Mouse (Mus musculus) erythroblast, embryonic 14.5 days (primary cell): ENCODE data around the gene Arrdc2.

Experiments used
- GATA1 ChIP-seq: IDR thresholded peaks from 2 replicates; pipeline ENCODE4 v1.6.1; 2012; ENCODE audit warnings: low read length, inconsistent platforms, mixed read lengths
- TAL1 ChIP-seq: IDR thresholded peaks from 3 replicates; pipeline ENCODE4 v1.6.1; 2012; ENCODE audit warnings: low read length, inconsistent platforms, mixed read lengths

DNA sequence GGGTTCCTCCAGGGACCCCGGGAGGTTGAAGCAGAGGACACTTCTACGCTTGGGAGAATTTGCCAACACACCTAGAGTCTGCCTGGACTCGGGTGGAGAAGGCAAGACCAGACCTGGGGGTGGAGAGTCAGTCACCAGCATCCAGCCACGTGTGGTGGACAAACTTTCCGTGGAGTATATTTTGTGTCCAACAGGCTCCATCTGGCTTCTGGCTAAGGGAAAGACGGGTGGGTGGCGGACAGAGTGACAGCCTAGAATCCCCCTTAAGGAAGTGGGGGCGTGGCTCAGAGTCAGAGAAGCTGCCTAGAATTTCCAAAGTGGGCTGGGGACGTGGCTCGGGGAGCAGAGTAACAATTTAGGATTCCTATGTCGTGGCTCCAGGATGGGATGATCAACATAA lies 17.5 kb downstream of the Arrdc2 start:
- TF ChIP-seq GATA1 (no peak), TAL1 (no peak)
